Mouse (Mus musculus) liver, embryonic 14.5 days (tissue): ENCODE data around the gene Castor2.

Experiments used
- CTCF ChIP-seq: IDR thresholded peaks from 2 replicates; pipeline ENCODE4 v1.5.1; 2016; ENCODE audit warnings: antibody characterized with exemption, low read depth, control low read depth
- EP300 ChIP-seq: IDR thresholded peaks from 2 replicates; pipeline ENCODE4 v1.6.1; 2016; ENCODE audit warnings: antibody characterized with exemption, low read depth

- TF ChIP-seq CTCF (no peak), EP300 (no peak)
Observed at GRCm38 (mm10) chr5:134076175-134076574, 23.3 kb upstream of the Castor2 start.
